Mouse (Mus musculus): ENCODE results near the gene Erc1. TPM values are rescaled to one million over a fixed set of nuclear protein-coding genes. Genes with fewer than 3 reads are reported as not detected.

The Erc1 gene
- polyA plus RNA-seq, 1 experiment from 2014 or later: 44.9 TPM

- Histone ChIP-seq H3K27ac (no peak overlapping the region), H3K27me3 (no peaks in the 10 kb centered on the region), H3K36me3 (no peaks in the 10 kb centered on the region), H3K4me2 (no peak overlapping the region), H3K4me1 (replicated peaks) (peaks cover 13% of the 10 kb centered on the region), H3K9me3 (no peaks in the 10 kb centered on the region), H3K4me3 (no peak overlapping the region), H3K9ac (no peak overlapping the region)
- ATAC-seq (ENCODE audit: low FRiP score): no peak
- 79% methylated on average over 5 of the region's 5 CpGs for WGBS
Observed at GRCm38 (mm10) chr6:119526498-119526897, 321.5 kb downstream of the Erc1 start.

GRCm38 (mm10) chr6:119521931-119522391 is 326.0 kb downstream of the Erc1 start:
- H3K9me3 ChIP-seq: peaks cover 3% of the 10 kb centered on the region; the same call in 1 of the 2 replicates
- peaks cover 13% of the 10 kb centered on the region for H3K4me1 ChIP-seq (replicated peaks)
- no peak overlapping the region for H3K9ac ChIP-seq
- H3K4me3 ChIP-seq: no peak overlapping the region
- H3K36me3 ChIP-seq: no peaks in the 10 kb centered on the region
- H3K27ac ChIP-seq: no peak overlapping the region
- H3K27me3 ChIP-seq: no peaks in the 10 kb centered on the region
- peak; percentile 36; the same call in 1 of the 2 replicates for ATAC-seq (ENCODE audit: low FRiP score)
- H3K4me2 ChIP-seq: no peak overlapping the region
- 48% methylated on average over 3 of the region's 3 CpGs for WGBS

- WGBS: 70% methylated on average over 3 of the region's 3 CpGs
- H3K27ac ChIP-seq: no peak overlapping the region
Observed at GRCm38 (mm10) chr6:119521482-119521900, 326.5 kb downstream of the Erc1 start.

More at GRCm38 (mm10) chr6:119521482-119521900, 326.5 kb downstream of the Erc1 start:
- no peak overlapping the region for H3K4me2 ChIP-seq
- no peak overlapping the region for H3K9ac ChIP-seq
- H3K4me1 ChIP-seq (replicated peaks): peaks cover 13% of the 10 kb centered on the region
- peaks cover 3% of the 10 kb centered on the region; the same call in 1 of the 2 replicates for H3K9me3 ChIP-seq
- no peaks in the 10 kb centered on the region for H3K27me3 ChIP-seq
- no peak overlapping the region for H3K4me3 ChIP-seq
- H3K36me3 ChIP-seq: no peaks in the 10 kb centered on the region
- ATAC-seq (ENCODE audit: low FRiP score): 0 out of 2 replicates have a peak, but pooled peaks have one; percentile 13

Other genes with a start within 250 kb of the Erc1 start
- gene Rad52, start 54.5 kb upstream of the Erc1 start, polyA plus RNA-seq (2015; fragmentation: Nextera tagmentation; extraction: Ambion mirVana): 25.7 and 26.5 TPM in 2 replicates
- 56.5 and 60.0 TPM in 2 replicates for gene Wnk1, start 190.5 kb upstream of the Erc1 start, polyA plus RNA-seq (2015; fragmentation: Nextera tagmentation; extraction: Ambion mirVana)
- gene Ninj2, start 245.2 kb upstream of the Erc1 start, polyA plus RNA-seq (2015; fragmentation: Nextera tagmentation; extraction: Ambion mirVana): not detected in 2 replicates